Mouse (Mus musculus) G1E (cell line): ENCODE data around the gene Siae. TPM values are rescaled to one million over a fixed set of nuclear protein-coding genes. Genes with fewer than 3 reads are reported as not detected.

Source experiments
- ATAC-seq: 2 replicates; pipeline ENCODE4 v1.8.0; 2016; ENCODE audit warnings: mild to moderate bottlenecking; ENCODE audit not compliant: insufficient number of reproducible peaks, poor library complexity, low FRiP score, severe bottlenecking; ENCODE audit errors: extremely low read depth
- DNase-seq: peaks from one replicate; pipeline ENCODE4 v3.0.0; 2012; ENCODE audit warnings: low spot score
- H3K27me3 ChIP-seq: 2 replicates; pipeline ENCODE4 v1.6.1; 2012; ENCODE audit warnings: mild to moderate bottlenecking, low read length, inconsistent platforms; ENCODE audit not compliant: insufficient read depth
- H3K36me3 ChIP-seq: replicated peaks from 2 replicates; pipeline ENCODE3; 2012; ENCODE audit warnings: mild to moderate bottlenecking, inconsistent platforms
- H3K4me1 ChIP-seq: 2 replicates; pipeline ENCODE4 v1.6.1; 2012; ENCODE audit warnings: low read depth, low read length, inconsistent platforms, mixed read lengths; ENCODE audit not compliant: insufficient read depth
- H3K4me3 ChIP-seq: 2 replicates; pipeline ENCODE4 v1.5.1; 2012; ENCODE audit warnings: low read depth, mild to moderate bottlenecking, inconsistent platforms, low read length, moderate library complexity, mixed read lengths
- H3K9me3 ChIP-seq: replicated peaks from 2 replicates; pipeline ENCODE4 v1.6.1; 2012; ENCODE audit warnings: inconsistent platforms
- CTCF ChIP-seq: IDR thresholded peaks from 2 replicates; pipeline ENCODE4 v1.5.1; 2012; ENCODE audit warnings: low read depth, low read length, inconsistent platforms, mixed read lengths
- GATA1 ChIP-seq: IDR thresholded peaks from 2 replicates; pipeline ENCODE4 v1.6.1; 2012; ENCODE audit warnings: borderline replicate concordance, low read length, inconsistent platforms, mixed read lengths
- GATA2 ChIP-seq: IDR thresholded peaks from 2 replicates; pipeline ENCODE4 v1.6.1; 2012; ENCODE audit warnings: low read depth, low read length, inconsistent platforms, borderline replicate concordance
- POLR2AphosphoS5 ChIP-seq: IDR thresholded peaks from 2 replicates; pipeline ENCODE4 v1.6.1; 2012; ENCODE audit warnings: low read depth, low read length, inconsistent platforms; ENCODE audit not compliant: insufficient replicate concordance
- TAL1 ChIP-seq: conservative IDR thresholded peaks from 2 replicates; pipeline ENCODE4 v1.6.1; 2012; ENCODE audit warnings: low read depth, low read length, inconsistent platforms, mixed read lengths
- polyA plus RNA-seq: library from polyadenylated mRNA; stranded (reverse); fragments of >175 nt; gene quantifications from 2 replicates; pipeline ENCODE4 v1.2.3, GENCODE M21; 2012
- total RNA-seq, 2 experiments: library from RNA; stranded (forward) in 1 of 2; stranded (reverse) in 1 of 2; fragments of 200-1000 nt in 1 of 2; fragments of >200 nt in 1 of 2; fragmentation: Nextera tagmentation in 1 of 2; gene quantifications; 2 replicates each; pipeline ENCODE4 v1.2.3; 2014 to 2017

Siae gene
- total and polyA plus RNA-seq, 3 experiments, result 1.9 to 98.8 (median 44.5) TPM

GRCm38 (mm10) chr9:37519995-37520394 is 35.5 kb upstream of the Siae start:
- TF ChIP-seq GATA1, result no peak
- no peak for TF ChIP-seq CTCF
- no peak for TF ChIP-seq GATA2
- TF ChIP-seq TAL1, result no peak
- TF ChIP-seq POLR2AphosphoS5, result no peak
- no peak for DNase-seq
- peaks cover 38% of the 10 kb centered on the region for H3K4me1 ChIP-seq
- no peaks in the 10 kb centered on the region for H3K9me3 ChIP-seq
- H3K27me3 ChIP-seq, result no peaks in the 10 kb centered on the region
- H3K4me3 ChIP-seq, result no peak overlapping the region
- peaks cover 53% of the 10 kb centered on the region for H3K36me3 ChIP-seq
- ATAC-seq, result no peak

DNA sequence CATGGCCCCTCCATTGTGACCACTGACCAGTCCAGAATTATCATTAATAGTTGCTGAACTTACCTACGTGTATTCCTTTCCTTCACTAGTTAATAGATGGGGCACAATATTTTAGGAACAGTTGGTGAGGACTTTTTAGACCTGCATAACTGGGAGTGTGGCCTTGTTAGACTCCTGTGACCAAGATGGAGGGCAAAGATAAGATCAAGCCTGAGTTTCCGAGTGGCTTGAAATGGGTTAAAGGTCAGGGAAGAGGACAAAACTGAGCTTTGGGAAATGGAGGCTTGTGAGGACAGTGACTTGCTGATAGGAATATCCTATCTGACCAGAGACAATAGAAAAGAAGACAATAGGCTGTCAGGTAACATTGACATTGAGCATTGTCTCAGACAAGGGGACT is 30.0 kb upstream of the Siae start:
- Histone ChIP-seq H3K4me1 (peaks cover 12% of the 10 kb centered on the region), H3K9me3 (no peaks in the 10 kb centered on the region), H3K4me3 (no peak overlapping the region), H3K36me3 (peaks cover 57% of the 10 kb centered on the region), H3K27me3 (peaks cover 22% of the 10 kb centered on the region)
- ATAC-seq (no peak), DNase-seq (no peak)
- TF ChIP-seq TAL1 (no peak), CTCF (no peak)

DNA sequence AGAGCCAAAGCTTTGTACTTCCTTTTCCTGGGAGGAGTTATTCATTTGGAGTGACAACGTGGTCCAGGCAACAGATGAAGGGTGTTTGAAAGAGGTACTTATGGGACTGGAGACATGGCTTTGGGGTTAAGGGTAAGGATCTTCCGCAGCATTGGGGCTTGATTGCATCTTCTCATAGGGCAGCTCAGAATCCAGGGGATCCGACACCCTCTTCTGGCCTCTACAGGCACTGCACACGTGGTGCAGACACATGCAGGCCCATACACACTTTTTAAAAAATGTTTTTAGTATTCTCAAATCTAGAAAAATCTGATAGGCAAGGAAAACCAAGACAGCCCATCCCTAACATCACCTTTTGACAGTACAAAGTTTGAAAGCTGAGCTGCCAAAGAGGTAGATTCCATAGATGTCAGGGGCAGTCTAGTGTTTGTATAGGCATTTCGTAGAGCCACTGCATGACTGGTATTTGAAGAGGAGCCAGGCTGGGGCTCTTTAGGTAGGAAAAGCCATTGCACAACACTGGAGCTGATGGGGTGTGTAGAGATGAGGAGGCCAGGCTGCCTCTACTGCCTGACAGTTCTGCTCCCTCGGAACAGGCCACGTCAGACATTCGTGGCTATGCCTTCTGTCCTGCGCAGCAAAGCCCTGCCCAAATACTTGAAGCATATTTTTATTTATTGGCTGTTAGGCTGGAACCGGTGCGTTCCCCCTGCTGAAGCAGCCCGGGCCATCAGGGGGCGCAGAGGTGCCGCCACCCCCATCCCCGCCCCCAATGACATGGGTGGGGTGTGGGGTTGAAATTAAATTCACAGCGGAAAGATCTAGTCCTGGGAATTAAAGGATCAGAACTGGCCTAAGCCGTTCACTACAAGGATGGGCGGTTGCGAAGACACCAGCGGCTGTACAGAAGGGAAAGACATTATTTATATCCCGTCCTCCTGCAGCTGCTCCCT is 28.8 kb upstream of the Siae start:
- TF ChIP-seq CTCF (no peak), GATA2 (no peak), POLR2AphosphoS5 (no peak), GATA1 (no peak), TAL1 (no peak)
- DNase-seq (no peak), ATAC-seq (no peak)
- Histone ChIP-seq H3K4me3 (no peak overlapping the region), H3K36me3 (peaks cover 48% of the 10 kb centered on the region), H3K9me3 (no peaks in the 10 kb centered on the region), H3K4me1 (peaks cover 12% of the 10 kb centered on the region), H3K27me3 (peaks cover 32% of the 10 kb centered on the region)

DNA sequence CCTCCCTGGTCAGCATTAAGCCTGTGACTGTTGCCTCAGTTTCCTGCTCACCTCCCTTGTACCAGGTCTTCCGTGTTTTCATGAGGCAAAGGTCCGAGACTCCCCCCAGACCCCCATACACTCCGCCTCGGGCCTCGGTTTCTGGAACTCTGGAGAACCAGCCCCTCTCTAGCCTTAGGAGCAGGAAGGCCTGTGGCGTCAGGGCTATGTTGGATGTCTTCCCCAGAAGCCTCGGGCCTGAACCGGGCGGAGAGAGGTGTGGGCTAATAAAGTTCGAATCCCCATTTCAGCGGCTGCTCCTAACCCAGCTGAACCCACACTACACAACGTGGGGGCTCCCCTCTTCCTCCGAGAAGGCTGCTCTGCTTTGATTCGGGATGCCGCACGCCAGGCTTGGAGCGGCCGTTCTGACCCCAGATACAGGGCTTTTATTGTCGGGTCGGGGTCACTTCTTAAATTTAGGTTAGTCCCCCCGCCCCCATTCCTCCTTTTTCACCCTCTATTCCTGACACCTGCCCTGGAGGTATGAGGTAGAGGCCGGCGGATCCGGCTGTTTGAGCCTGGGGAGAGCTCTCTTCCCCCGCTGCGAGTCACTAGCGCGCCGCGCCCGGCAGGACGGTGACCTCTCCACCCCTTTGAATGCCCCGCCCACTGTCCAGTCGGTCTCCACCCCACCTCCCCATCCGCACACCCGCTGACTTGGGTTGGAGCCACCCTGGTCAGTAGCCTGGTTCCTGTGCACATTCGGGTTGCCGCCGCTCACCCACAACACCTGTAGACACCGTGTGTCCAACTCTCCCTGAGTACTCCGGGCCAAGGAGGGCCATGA is 27.9 kb upstream of the Siae start, which contains the start of gene Esam:
TSS of gene Esam (plus strand) at position 683 of the 829 bp plus-strand sequence.
- peaks cover 32% of the 10 kb centered on the region for H3K27me3 ChIP-seq
- peaks cover 15% of the 10 kb centered on the region for H3K4me1 ChIP-seq
- ATAC-seq, result no peak
- H3K9me3 ChIP-seq, result no peaks in the 10 kb centered on the region
- no peak within 1 kb of the TSS for H3K4me3 ChIP-seq
- TF ChIP-seq TAL1 (no peak), GATA1 (no peak), GATA2 (no peak), CTCF (no peak), POLR2AphosphoS5 (no peak)
- no peak for DNase-seq
- H3K36me3 ChIP-seq, result peaks cover 42% of the 10 kb centered on the region

- no peak for DNase-seq
- H3K36me3 ChIP-seq, result peaks cover 35% of the 10 kb centered on the region
- peaks cover 15% of the 10 kb centered on the region for H3K4me1 ChIP-seq
- H3K9me3 ChIP-seq, result no peaks in the 10 kb centered on the region
- no peak for ATAC-seq
- H3K27me3 ChIP-seq, result peaks cover 35% of the 10 kb centered on the region
- H3K4me3 ChIP-seq, result no peak overlapping the region
- TF ChIP-seq CTCF, result no peak
Measured at GRCm38 (mm10) chr9:37528225-37528970, 27.1 kb upstream of the Siae start.
